11 mouse cellular contexts compared by ENCODE assay signal in genomic region chr1:156108400-156108799, GRCm38 (mm10).
DNase-seq lines count a peak whose midpoint lies in the region; ATAC-seq and TF ChIP-seq lines count a peak whose summit lies in the region.
"Had no signal": no experiment of that assay in that cellular context is flagged by ENCODE, and none has a peak within 500 bp of the region (broad histone marks: within the 10 kb centered on the region; RNA-seq: fewer than 3 reads in every experiment).

No protein-coding gene starts in this region.

- peaks cover 7% of the 10 kb centered on the region; the same call in 1 of the 2 replicates for H3K27me3 ChIP-seq in kidney, embryonic 14.5 days (ENCODE audit: control insufficient read depth, insufficient read depth, low read length)
- H3K27me3 ChIP-seq in kidney, adult 2 months (replicated peaks; ENCODE audit: control insufficient read depth, insufficient read depth, low read length), result no peaks in the 10 kb centered on the region

- 0 out of 2 replicates have a peak overlapping the region, but pooled peaks have one; percentile 24 for H3K27ac ChIP-seq in kidney, embryonic 14.5 days (ENCODE audit: low read depth, low read length)
- H3K27ac ChIP-seq in kidney, adult 2 months (ENCODE audit: insufficient read depth, low read depth, low read length), result no peak overlapping the region
- H3K27ac ChIP-seq: layer of hippocampus, adult 2 months had no signal

- no peak overlapping the region for H3K4me2 ChIP-seq in kidney, embryonic 14.5 days (replicated peaks; ENCODE audit: low read depth, low read length)

- ATAC-seq in kidney, embryonic 14.5 days (ENCODE audit: low FRiP score, low TSS enrichment), result peak; percentile 62
- 0 out of 2 replicates have a peak, but pooled peaks have one; percentile 38 for ATAC-seq in megakaryocyte-erythroid progenitor cell, adult 5-6 weeks (replicated peaks; ENCODE audit: low FRiP score, low TSS enrichment, poor library complexity, severe bottlenecking)

- DNase-seq in kidney, adult 2 months, result no peak
- peak; percentile 73 for DNase-seq in MN1 (ENCODE audit: low spot score)
- peak; percentile 19 for DNase-seq in brain, embryonic 14.5 days (ENCODE audit: low read depth)
- DNase-seq in cerebellum, adult 9-11 months, result no peak
- DNase-seq in layer of hippocampus, adult 11-12 months (ENCODE audit: low spot score), result no peak
- no peak for DNase-seq in adrenal gland, postnatal 10 days
- DNase-seq: heart, postnatal 10 days; lung, adult 2 months had no signal

- H3K4me3 ChIP-seq in kidney, embryonic 14.5 days (ENCODE audit: low read length), result no peak overlapping the region
- H3K4me3 ChIP-seq in kidney, adult 2 months (ENCODE audit: insufficient read depth, low read depth, low read length), result no peak overlapping the region
- H3K4me3 ChIP-seq: layer of hippocampus, adult 2 months had no signal

- H3K36me3 ChIP-seq in kidney, embryonic 14.5 days (ENCODE audit: control insufficient read depth, insufficient read depth, low read length), result no peaks in the 10 kb centered on the region
- no peaks in the 10 kb centered on the region for H3K36me3 ChIP-seq in kidney, adult 2 months (ENCODE audit: control insufficient read depth, insufficient read depth, low read length)

- H3K4me1 ChIP-seq in kidney, embryonic 14.5 days (ENCODE audit: control insufficient read depth, insufficient read depth, low read length), result peaks cover 11% of the 10 kb centered on the region; the same call in 1 of the 2 replicates
- no peaks in the 10 kb centered on the region for H3K4me1 ChIP-seq in kidney, adult 2 months (ENCODE audit: control insufficient read depth, insufficient read depth, low read length)

- 0 out of 2 replicates have a peak, but pooled peaks cover 2% of the 10 kb centered on the region for H3K9me3 ChIP-seq in kidney, embryonic 14.5 days (ENCODE audit: control insufficient read depth, low read length)

- no peak for TF ChIP-seq POLR2A in kidney, adult 2 months (IDR thresholded peaks at IDR 0.05; ENCODE audit: low read depth, low read length)
- no peak for TF ChIP-seq POLR2A in brain, embryonic 14.5 days (IDR thresholded peaks at IDR 0.05; ENCODE audit: borderline replicate concordance, extremely low read depth, insufficient read depth, insufficient read length, poor library complexity, severe bottlenecking)

- WGBS in kidney, embryonic 14.5 days, result 3% methylated on average over 10 of the region's 10 CpGs
- WGBS in kidney, adult 2 months, result 12% methylated on average over 10 of the region's 10 CpGs

- TF ChIP-seq CTCF in kidney, adult 2 months (conservative IDR thresholded peaks at IDR 0.05; ENCODE audit: insufficient read depth, insufficient read length, low read depth, low read length), result no peak
- TF ChIP-seq CTCF in brain, embryonic 14.5 days (IDR thresholded peaks at IDR 0.05; ENCODE audit: borderline replicate concordance, extremely low read depth, insufficient read depth, insufficient read length), result no peak

- no peak overlapping the region for H3K9ac ChIP-seq in kidney, embryonic 14.5 days (ENCODE audit: low read depth, low read length)

Comparison
In these comparisons a context has a peak if more than half of its experiments do, and no peak if none do; other contexts are left out.
1. DNase-seq: peak in MN1 (single experiment) and brain, embryonic 14.5 days (single experiment); none in kidney, adult 2 months (single experiment), cerebellum, adult 9-11 months (single experiment), layer of hippocampus, adult 11-12 months (single experiment) and adrenal gland, postnatal 10 days (single experiment).